Mouse (Mus musculus): Measurements from ENCODE around the gene Dbr1. TPM values are rescaled to one million over a fixed set of nuclear protein-coding genes. Genes with fewer than 3 reads are reported as not detected.

The Dbr1 gene
- 22.2 and 26.2 TPM in 2 replicates for polyA plus RNA-seq (2014; fragmentation: Nextera tagmentation; extraction: Ambion mirVana)

DNA sequence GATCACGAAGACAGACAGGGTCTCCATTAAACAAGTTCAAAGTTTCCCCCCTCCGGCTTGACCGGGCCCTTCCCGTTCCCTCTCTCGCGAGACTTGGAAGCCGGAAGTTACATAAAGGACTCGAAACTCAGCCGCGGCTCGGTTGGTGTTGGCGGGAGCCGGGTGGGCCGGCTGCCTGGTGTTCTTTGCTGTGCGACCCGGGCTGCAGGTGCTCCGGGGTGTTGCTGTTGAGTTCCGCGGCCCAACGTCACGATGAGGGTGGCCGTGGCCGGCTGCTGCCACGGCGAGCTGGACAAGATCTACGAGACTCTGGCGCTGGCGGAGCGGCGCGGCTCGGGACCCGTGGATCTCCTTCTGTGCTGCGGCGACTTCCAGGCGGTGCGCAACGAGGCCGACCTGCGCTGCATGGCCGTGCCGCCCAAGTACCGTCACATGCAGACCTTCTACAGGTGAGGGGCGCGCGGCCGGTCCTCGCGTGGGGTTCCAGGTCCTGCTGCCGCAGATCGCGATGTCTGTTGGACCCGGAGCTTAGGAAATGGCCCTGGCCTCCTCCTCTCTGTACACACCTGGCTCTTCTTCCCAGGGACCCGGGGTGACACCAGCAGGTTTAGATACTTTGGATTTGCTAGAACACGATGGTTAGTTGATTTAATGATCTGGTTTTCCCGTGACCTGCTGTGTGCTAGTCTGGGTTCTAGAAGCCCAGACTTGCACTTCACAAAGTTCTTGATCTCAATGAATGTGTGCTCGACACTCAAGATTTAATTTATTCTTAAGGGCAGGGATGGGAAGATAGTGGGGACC is at the start of gene Dbr1:
Gene Dbr1 (plus strand): TSS at position 123 of the 804 bp plus-strand sequence.
- Histone ChIP-seq H3K4me2 (ENCODE audit: low read length) (peak within 1 kb of the TSS; percentile 86), H3K27ac (replicated peaks; ENCODE audit: low read depth, low read length) (peak within 1 kb of the TSS; percentile 84), H3K9ac (replicated peaks; ENCODE audit: low read length) (peak within 1 kb of the TSS; percentile 90), H3K27me3 (ENCODE audit: control insufficient read depth, insufficient read depth, low read length) (no peaks in the 10 kb centered on the region), H3K9me3 (ENCODE audit: control insufficient read depth, low read length) (no peaks in the 10 kb centered on the region), H3K4me3 (replicated peaks; ENCODE audit: low read depth, low read length) (peak within 1 kb of the TSS; percentile 96), H3K36me3 (ENCODE audit: control insufficient read depth, insufficient read depth, low read length) (no peaks in the 10 kb centered on the region; the same call in 1 of the 2 replicates), H3K4me1 (ENCODE audit: control insufficient read depth, insufficient read depth, low read length) (peaks cover 10% of the 10 kb centered on the region)
- DNase-seq (peak; percentile 97), ATAC-seq (ENCODE audit: low FRiP score, low TSS enrichment) (peak; percentile 90)
- under 1% methylated on average over 57 of the region's 57 CpGs for WGBS

DNA sequence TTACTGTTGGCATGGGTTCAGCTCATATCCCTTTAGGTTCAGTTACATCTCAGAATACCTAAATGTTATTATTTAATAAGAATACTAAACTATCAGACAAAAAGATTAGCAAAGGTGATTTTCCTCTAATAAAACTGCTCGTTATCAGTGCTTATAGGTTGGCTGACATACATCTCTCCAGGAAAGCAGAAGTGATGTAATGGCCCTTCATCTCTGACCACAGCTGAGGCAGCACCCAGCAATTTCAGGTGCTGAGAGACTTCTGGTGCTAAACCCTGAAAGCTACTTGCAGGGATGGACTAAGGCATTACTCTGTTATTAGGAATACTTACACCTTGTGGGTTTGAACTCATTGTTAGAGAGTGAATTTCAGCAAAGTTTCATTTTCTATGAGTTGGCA is 43.7 kb upstream of the Dbr1 start:
- Histone ChIP-seq H3K36me3 (ENCODE audit: control insufficient read depth, insufficient read depth, low read length) (peaks cover 68% of the 10 kb centered on the region), H3K9ac (replicated peaks; ENCODE audit: low read length) (no peak overlapping the region), H3K4me2 (ENCODE audit: low read length) (no peak overlapping the region), H3K27ac (replicated peaks; ENCODE audit: low read depth, low read length) (no peak overlapping the region), H3K4me1 (ENCODE audit: control insufficient read depth, insufficient read depth, low read length) (no peaks in the 10 kb centered on the region), H3K9me3 (ENCODE audit: control insufficient read depth, low read length) (no peaks in the 10 kb centered on the region), H3K4me3 (replicated peaks; ENCODE audit: low read depth, low read length) (no peak overlapping the region), H3K27me3 (ENCODE audit: control insufficient read depth, insufficient read depth, low read length) (no peaks in the 10 kb centered on the region)
- DNase-seq (no peak), ATAC-seq (ENCODE audit: low FRiP score, low TSS enrichment) (no peak)
- WGBS = 93% methylated on average over 1 of the region's 1 CpGs

DNA sequence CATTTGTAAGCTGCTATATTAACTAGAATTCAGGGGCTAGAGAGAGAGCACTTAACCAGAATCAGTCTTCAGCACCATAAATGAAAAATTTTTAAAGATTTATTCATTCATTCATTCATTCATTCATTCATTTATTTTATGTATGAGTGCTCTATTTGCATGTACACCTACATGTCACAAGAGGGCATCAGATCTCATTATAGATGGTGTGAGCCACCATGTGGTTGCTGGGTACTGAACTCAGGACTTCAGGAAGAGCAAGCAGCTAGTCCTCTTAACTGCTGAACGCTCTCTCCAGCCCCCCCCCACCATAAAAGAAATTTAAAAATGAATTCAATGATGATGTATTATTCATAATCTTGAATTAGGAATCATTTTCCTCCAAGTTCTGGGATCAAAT is 29.3 kb upstream of the Dbr1 start:
- DNase-seq (no peak), ATAC-seq (ENCODE audit: low FRiP score, low TSS enrichment) (no peak)
- H3K9ac ChIP-seq (replicated peaks; ENCODE audit: low read length) = no peak overlapping the region
- no peaks in the 10 kb centered on the region for H3K9me3 ChIP-seq (ENCODE audit: control insufficient read depth, low read length)
- 94% methylated on average over 1 of the region's 1 CpGs for WGBS
- no peaks in the 10 kb centered on the region for H3K4me1 ChIP-seq (ENCODE audit: control insufficient read depth, insufficient read depth, low read length)
- no peak overlapping the region for H3K4me3 ChIP-seq (replicated peaks; ENCODE audit: low read depth, low read length)
- H3K27ac ChIP-seq (replicated peaks; ENCODE audit: low read depth, low read length) = no peak overlapping the region
- H3K4me2 ChIP-seq (ENCODE audit: low read length) = no peak overlapping the region
- H3K27me3 ChIP-seq (ENCODE audit: control insufficient read depth, insufficient read depth, low read length) = no peaks in the 10 kb centered on the region
- no peaks in the 10 kb centered on the region for H3K36me3 ChIP-seq (ENCODE audit: control insufficient read depth, insufficient read depth, low read length)

DNA sequence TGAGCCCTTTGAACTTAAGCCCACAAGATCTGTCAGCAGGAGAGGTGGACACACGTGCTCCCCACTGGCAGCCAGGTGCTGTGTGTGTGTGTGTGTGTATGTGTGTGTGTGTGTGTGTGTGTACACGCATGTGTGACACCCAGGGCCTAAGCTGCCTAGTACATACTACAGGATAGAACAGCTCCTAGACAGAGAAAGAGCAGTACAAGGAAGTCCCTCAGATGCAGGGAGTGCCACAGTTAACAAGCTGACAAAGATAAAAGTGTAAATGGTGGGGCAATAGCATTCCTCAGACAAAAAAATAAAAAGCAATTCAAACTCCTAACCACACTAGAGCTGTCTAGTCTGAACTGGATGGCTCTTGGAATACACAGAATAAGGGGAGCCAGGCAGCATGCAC is 23.5 kb upstream of the Dbr1 start:
- DNase-seq (no peak), ATAC-seq (ENCODE audit: low FRiP score, low TSS enrichment) (no peak)
- WGBS = 95% methylated on average over 2 of the region's 2 CpGs
- Histone ChIP-seq H3K4me2 (ENCODE audit: low read length) (no peak overlapping the region), H3K9ac (replicated peaks; ENCODE audit: low read length) (no peak overlapping the region), H3K4me1 (ENCODE audit: control insufficient read depth, insufficient read depth, low read length) (no peaks in the 10 kb centered on the region), H3K27ac (replicated peaks; ENCODE audit: low read depth, low read length) (no peak overlapping the region), H3K4me3 (replicated peaks; ENCODE audit: low read depth, low read length) (no peak overlapping the region), H3K27me3 (ENCODE audit: control insufficient read depth, insufficient read depth, low read length) (no peaks in the 10 kb centered on the region), H3K36me3 (ENCODE audit: control insufficient read depth, insufficient read depth, low read length) (no peaks in the 10 kb centered on the region), H3K9me3 (ENCODE audit: control insufficient read depth, low read length) (no peaks in the 10 kb centered on the region)

- H3K27ac ChIP-seq (replicated peaks; ENCODE audit: low read depth, low read length) = no peak overlapping the region
- no peak overlapping the region for H3K4me3 ChIP-seq (replicated peaks; ENCODE audit: low read depth, low read length)
- ATAC-seq (ENCODE audit: low FRiP score, low TSS enrichment) = no peak
These were observed 22.6 kb upstream of the Dbr1 start for GRCm38 (mm10) chr9:99553049-99553448.

DNA sequence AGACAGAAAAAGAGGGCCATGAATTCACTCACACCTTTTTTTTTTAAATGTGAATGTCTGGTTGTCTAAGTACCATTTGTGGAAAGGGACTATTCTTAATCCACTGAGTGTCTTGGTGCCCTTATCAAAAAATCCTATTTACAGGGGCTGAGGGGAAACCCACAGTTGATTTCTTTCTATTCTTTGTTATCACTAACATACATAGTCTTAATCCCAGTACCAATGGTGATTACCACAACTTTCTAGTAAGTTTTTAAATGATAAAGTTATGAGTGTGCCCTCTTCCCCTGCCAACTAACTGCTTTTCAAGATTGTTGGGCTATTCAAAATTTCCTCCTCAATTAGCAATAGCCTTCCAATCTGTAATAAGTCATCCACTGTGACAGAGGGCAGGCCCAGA is 21.5 kb upstream of the Dbr1 start:
- ATAC-seq (ENCODE audit: low FRiP score, low TSS enrichment) (no peak), DNase-seq (no peak)
- no peak overlapping the region for H3K4me2 ChIP-seq (ENCODE audit: low read length)

More at GRCm38 (mm10) chr9:99553049-99553448, 22.6 kb upstream of the Dbr1 start:
- H3K9me3 ChIP-seq (ENCODE audit: control insufficient read depth, low read length) = no peaks in the 10 kb centered on the region
- DNase-seq = no peak
- no peak overlapping the region for H3K4me2 ChIP-seq (ENCODE audit: low read length)
- no peaks in the 10 kb centered on the region for H3K4me1 ChIP-seq (ENCODE audit: control insufficient read depth, insufficient read depth, low read length)
- WGBS = 99% methylated on average over 2 of the region's 2 CpGs
- no peaks in the 10 kb centered on the region for H3K36me3 ChIP-seq (ENCODE audit: control insufficient read depth, insufficient read depth, low read length)
- no peaks in the 10 kb centered on the region for H3K27me3 ChIP-seq (ENCODE audit: control insufficient read depth, insufficient read depth, low read length)
- H3K9ac ChIP-seq (replicated peaks; ENCODE audit: low read length) = no peak overlapping the region

DNA sequence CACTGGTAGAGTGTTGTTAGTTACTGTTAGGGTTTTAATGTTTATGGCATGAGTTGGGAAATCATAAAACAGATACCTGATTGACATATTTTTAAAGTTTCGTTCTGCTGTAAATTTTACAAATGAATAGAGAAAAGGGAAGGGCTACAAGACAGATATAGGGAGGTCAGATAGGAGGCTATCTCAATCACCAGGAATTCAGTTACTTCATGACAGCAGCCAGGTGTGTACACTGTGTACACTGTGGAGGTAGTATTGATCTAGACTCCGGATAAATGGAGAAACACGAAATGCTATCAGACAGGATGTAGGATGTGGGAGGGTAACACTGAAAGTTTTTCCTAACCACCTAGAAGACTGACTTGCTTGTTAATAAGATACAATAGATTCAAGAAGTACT is 20.3 kb upstream of the Dbr1 start:
- 99% methylated on average over 3 of the region's 3 CpGs for WGBS
- no peaks in the 10 kb centered on the region for H3K4me1 ChIP-seq (ENCODE audit: control insufficient read depth, insufficient read depth, low read length)
- no peaks in the 10 kb centered on the region for H3K36me3 ChIP-seq (ENCODE audit: control insufficient read depth, insufficient read depth, low read length)

More for the DNA sequence above, 21.5 kb upstream of the Dbr1 start:
- Histone ChIP-seq H3K4me3 (replicated peaks; ENCODE audit: low read depth, low read length) (no peak overlapping the region), H3K36me3 (ENCODE audit: control insufficient read depth, insufficient read depth, low read length) (no peaks in the 10 kb centered on the region), H3K27me3 (ENCODE audit: control insufficient read depth, insufficient read depth, low read length) (no peaks in the 10 kb centered on the region), H3K27ac (replicated peaks; ENCODE audit: low read depth, low read length) (no peak overlapping the region), H3K9ac (replicated peaks; ENCODE audit: low read length) (no peak overlapping the region), H3K4me1 (ENCODE audit: control insufficient read depth, insufficient read depth, low read length) (no peaks in the 10 kb centered on the region), H3K9me3 (ENCODE audit: control insufficient read depth, low read length) (no peaks in the 10 kb centered on the region)

GRCm38 (mm10) chr9:99557580-99558300 is 17.9 kb upstream of the Dbr1 start:
- no peak overlapping the region for H3K4me2 ChIP-seq (ENCODE audit: low read length)
- no peaks in the 10 kb centered on the region for H3K27me3 ChIP-seq (ENCODE audit: control insufficient read depth, insufficient read depth, low read length)
- H3K4me1 ChIP-seq (ENCODE audit: control insufficient read depth, insufficient read depth, low read length) = no peaks in the 10 kb centered on the region
- ATAC-seq (ENCODE audit: low FRiP score, low TSS enrichment) (no peak), DNase-seq (no peak)
- no peaks in the 10 kb centered on the region for H3K36me3 ChIP-seq (ENCODE audit: control insufficient read depth, insufficient read depth, low read length)
- H3K9me3 ChIP-seq (ENCODE audit: control insufficient read depth, low read length) = no peaks in the 10 kb centered on the region
- H3K27ac ChIP-seq (replicated peaks; ENCODE audit: low read depth, low read length) = no peak overlapping the region
- H3K9ac ChIP-seq (replicated peaks; ENCODE audit: low read length) = no peak overlapping the region
- H3K4me3 ChIP-seq (replicated peaks; ENCODE audit: low read depth, low read length) = no peak overlapping the region
- 91% methylated on average over 8 of the region's 8 CpGs for WGBS

More for the DNA sequence above, 20.3 kb upstream of the Dbr1 start:
- no peak overlapping the region for H3K27ac ChIP-seq (replicated peaks; ENCODE audit: low read depth, low read length)
- no peaks in the 10 kb centered on the region for H3K27me3 ChIP-seq (ENCODE audit: control insufficient read depth, insufficient read depth, low read length)
- no peak overlapping the region for H3K4me2 ChIP-seq (ENCODE audit: low read length)
- no peak overlapping the region for H3K9ac ChIP-seq (replicated peaks; ENCODE audit: low read length)
- no peak overlapping the region for H3K4me3 ChIP-seq (replicated peaks; ENCODE audit: low read depth, low read length)
- H3K9me3 ChIP-seq (ENCODE audit: control insufficient read depth, low read length) = no peaks in the 10 kb centered on the region
- no peak for DNase-seq
- no peak for ATAC-seq (ENCODE audit: low FRiP score, low TSS enrichment)
